Mouse (Mus musculus): ENCODE results near the gene Ffar1. TPM values are rescaled to one million over a fixed set of nuclear protein-coding genes. Genes with fewer than 3 reads are reported as not detected.
"Not testable (repeated sequence)": the region's sequence is repeated elsewhere in the genome, so short reads cannot be mapped to it uniquely, and the experiment has no call there.

Gene Ffar1
- total RNA-seq, 2 experiments from 2014 or later: not detected

- ATAC-seq (replicated peaks; ENCODE audit: poor library complexity): no peak
Observed at GRCm38 (mm10) chr7:30851421-30851820, 9.9 kb downstream of the Ffar1 start.

GRCm38 (mm10) chr7:30847934-30848333, 13.4 kb downstream of the Ffar1 start:
- ATAC-seq (replicated peaks; ENCODE audit: poor library complexity): no peak

DNA sequence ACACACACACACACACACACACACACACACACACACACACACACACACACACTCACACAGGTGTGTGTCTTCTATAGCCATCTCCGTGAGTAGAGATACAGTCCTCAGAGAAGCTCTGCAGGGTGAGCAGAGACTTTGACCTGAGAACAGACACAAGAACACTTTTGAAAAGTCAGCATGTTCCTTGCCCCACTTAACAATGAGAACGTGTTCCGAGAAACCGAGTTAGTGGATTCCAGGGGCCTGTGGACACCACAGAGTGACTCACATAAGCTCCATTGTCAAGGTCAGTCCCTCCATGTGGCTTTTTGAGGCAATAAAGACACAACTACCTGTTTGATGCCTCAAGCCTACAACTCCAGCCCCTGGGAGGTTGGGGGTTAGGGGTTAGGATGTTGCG, 14.0 kb downstream of the Ffar1 start:
- ATAC-seq (replicated peaks; ENCODE audit: poor library complexity): no peak

- peak; percentile 52; the same call in 1 of the 2 replicates for ATAC-seq (replicated peaks; ENCODE audit: poor library complexity)
Observed at GRCm38 (mm10) chr7:30846505-30847053, 14.8 kb downstream of the Ffar1 start.

DNA sequence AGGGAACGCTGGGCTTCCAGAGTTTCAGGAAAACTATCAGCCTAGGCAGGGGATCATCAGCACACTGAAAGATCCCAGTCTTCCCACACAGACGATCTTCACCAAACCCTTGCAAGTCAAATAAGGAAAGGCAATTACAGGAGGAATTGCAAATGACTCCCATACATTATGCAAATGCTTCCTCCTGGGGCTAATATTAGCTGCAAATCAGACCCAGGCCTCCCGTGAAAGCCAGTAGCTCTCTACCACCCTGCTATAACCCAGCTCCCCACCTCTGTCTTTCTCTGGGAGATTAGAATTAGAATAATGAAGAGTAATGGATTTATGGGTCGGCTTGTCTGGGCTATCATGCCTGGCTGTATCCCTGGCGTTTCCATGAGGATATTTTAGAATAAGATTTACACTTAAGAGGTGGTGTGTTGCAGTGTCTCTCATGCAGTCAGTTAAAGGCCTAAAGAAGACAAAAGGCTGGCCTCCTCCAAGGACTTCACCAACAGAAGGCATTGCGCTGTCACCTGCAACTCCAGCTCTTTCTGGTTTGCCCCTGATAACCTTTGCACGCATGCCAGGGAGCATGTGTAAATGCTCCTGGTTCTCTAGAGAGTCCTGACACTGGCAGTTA, 16.6 kb downstream of the Ffar1 start:
- ATAC-seq (replicated peaks; ENCODE audit: poor library complexity): no peak

- ATAC-seq (replicated peaks; ENCODE audit: poor library complexity): peak; percentile 87
Observed at GRCm38 (mm10) chr7:30842092-30842491, 19.3 kb downstream of the Ffar1 start.

GRCm38 (mm10) chr7:30841379-30841778, 20.0 kb downstream of the Ffar1 start:
- ATAC-seq (replicated peaks; ENCODE audit: poor library complexity): no peak

GRCm38 (mm10) chr7:30840306-30840705, 21.1 kb downstream of the Ffar1 start:
- no peak for ATAC-seq (replicated peaks; ENCODE audit: poor library complexity)

DNA sequence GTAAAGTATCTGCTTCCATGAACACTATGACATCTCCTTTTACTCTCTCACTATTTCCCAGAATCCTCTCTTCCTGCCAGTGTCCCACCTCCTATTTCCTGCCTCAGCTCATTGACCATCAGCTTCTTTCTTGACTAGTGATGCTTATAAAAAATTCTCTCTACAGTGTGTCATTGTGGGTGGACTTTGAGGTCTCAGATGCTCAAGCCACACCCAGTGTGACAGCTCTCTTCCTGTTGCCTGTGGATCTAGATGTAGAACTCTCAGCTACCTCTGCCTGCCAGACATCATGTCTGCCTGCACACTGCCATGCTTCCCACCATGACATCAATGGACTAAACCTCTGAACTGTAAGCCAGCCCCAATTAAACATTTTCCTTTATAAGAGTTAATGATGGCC, 24.1 kb downstream of the Ffar1 start:
- no peak for ATAC-seq (replicated peaks; ENCODE audit: poor library complexity)

DNA sequence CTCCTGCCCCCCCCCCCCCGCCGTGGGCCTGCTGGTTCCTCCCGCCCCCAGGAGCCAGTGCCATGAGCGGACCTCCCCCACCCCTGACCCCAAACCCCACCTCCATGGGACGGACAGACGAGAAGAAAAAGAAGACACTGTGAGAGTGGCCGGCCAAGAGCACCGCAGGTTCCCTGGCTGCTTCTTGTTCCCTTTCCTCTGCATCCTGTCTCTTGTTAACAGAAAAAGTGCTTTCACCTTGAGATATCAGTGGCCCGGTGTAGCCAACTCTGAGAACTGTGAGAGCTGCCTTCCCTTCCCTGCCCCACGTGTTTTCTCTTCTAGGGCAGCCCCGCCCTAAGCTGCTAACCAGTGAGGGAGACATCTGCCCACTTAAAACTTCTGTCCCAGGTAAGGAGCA, 28.7 kb downstream of the Ffar1 start:
- ATAC-seq (replicated peaks; ENCODE audit: poor library complexity): not testable (repeated sequence)

GRCm38 (mm10) chr7:30832261-30832660, 29.1 kb downstream of the Ffar1 start:
- peak; percentile 74 for ATAC-seq (replicated peaks; ENCODE audit: poor library complexity)

GRCm38 (mm10) chr7:30829428-30829827, 31.9 kb downstream of the Ffar1 start:
- no peak for ATAC-seq (replicated peaks; ENCODE audit: poor library complexity)

GRCm38 (mm10) chr7:30828871-30829270, 32.5 kb downstream of the Ffar1 start:
- not testable (repeated sequence) for ATAC-seq (replicated peaks; ENCODE audit: poor library complexity)

GRCm38 (mm10) chr7:30826660-30827059, 34.7 kb downstream of the Ffar1 start:
- no peak for ATAC-seq (replicated peaks; ENCODE audit: poor library complexity)

DNA sequence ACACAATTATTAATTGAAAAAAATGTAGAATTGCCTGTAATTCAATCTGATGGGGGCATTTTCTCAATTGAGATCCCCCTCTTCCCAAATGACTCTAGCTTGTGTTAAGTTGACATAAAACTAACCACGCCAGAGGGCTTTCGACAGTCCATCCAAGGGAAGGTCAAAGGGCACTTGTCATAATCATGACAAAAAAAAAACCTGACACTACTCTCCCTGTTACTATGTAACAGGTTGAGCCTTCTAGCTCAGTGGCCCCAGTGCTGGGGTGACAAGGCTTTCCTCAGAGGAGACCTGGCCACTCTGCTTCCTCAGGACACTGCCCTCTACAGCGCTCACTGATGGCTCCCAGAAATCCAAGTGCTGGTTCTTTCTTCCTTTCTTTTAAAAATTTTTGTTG, 37.1 kb downstream of the Ffar1 start:
- no peak for ATAC-seq (replicated peaks; ENCODE audit: poor library complexity)

DNA sequence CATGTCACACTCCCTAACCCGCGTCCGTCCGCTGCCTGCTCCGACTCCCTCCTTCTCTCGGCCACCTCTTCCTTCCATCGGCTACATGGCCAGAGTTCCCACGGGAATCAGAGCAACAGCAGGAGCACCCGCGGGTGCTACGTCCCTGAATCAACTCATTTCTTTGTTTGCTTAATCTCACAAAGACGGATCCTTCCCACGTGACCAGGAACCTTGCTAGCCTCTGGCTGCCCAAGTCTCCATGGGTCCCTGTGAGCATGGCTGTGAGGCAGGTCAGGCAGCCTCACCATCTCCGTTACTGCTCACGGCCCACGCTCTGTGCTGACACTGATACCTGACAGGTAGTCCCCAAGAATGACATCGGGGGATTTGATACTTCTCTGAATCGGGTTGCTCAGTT, 37.7 kb downstream of the Ffar1 start, which contains the start of gene Ffar2:
TSS of gene Ffar2 (minus strand) at position 101 of the 400 bp plus-strand sequence.
- no peak for ATAC-seq (replicated peaks; ENCODE audit: poor library complexity)

- ATAC-seq (replicated peaks; ENCODE audit: poor library complexity): no peak; the same call in 1 of the 2 replicates
Observed at GRCm38 (mm10) chr7:30821532-30821931, 39.8 kb downstream of the Ffar1 start.

DNA sequence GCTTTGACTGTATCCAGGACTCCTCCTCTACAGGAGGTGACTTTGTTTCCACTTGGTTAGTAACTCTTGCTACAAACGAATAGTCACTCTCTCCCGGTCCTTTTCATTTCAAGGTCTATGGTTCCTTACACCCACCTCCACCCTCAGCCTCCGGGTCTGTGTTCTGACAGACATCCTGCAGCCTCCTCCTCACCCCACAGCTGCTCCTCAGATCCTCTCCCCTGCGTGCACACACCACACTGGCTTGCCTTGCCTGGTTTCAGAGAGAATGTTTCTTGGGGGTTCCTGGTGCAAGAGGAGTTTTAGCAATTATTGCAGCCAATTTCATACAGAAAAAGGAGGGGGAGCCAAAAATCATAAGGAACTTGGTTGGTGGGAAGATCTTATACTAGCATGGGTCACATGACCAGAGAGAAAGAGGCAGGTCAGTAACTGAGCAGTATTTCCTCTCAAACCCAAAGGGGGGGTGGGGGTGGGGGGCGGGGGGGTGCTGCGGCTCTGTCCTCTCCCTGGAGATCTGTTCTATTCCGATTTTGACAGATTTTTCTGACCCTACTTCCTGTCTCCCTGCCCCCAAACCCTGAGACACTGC, 40.4 kb downstream of the Ffar1 start:
- peak; percentile 51 for ATAC-seq (replicated peaks; ENCODE audit: poor library complexity)

DNA sequence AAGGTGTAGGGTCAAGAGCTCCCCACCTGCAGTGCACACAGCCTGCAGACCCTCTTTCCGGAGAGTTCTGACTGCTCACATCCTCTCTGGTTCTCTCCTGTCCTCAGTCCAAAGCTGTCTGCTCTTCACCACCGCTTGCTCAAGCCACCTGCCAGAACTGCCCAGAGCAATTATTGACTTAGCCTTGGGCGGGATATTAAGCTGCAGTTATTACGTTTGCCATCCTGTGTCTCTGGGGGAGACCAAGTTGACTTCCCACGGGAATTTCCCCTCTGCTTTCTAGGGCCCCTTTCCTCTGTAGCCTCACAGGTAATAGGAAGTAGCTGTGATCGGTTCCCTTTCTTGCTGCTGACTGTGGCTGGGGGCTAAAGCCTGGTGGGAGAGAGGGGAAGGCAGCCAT, 41.2 kb downstream of the Ffar1 start:
- peak; percentile 9; the same call in 1 of the 2 replicates for ATAC-seq (replicated peaks; ENCODE audit: poor library complexity)

DNA sequence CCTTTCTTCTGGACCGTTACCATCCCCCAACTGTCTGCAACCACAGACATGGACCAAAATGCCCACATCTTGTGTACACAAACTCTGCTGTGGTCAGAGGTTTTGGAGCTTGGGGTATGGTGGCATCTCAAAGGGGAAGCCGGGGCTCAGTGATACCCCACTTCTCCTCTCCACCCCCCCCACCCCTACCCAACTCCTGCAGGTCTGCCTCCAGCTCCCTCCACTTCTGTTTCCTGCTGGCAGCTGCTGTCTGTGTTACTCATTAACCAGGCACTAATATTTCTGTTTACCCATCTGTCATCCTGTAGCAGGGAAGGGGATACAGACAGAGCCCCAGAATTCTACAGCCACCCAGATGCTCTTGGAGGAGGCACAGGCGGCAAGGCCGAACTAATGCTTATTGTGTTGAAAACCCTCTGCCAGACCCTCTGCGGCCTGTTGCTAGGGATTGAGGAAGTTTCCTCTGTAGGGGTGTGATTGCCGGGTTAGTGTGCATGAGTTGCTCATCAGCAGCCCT, 49.0 kb downstream of the Ffar1 start:
- ATAC-seq (replicated peaks; ENCODE audit: poor library complexity): peak; percentile 75

- peak; percentile 74 for ATAC-seq (replicated peaks; ENCODE audit: poor library complexity)
Observed at GRCm38 (mm10) chr7:30811757-30812290, 49.5 kb downstream of the Ffar1 start.

DNA sequence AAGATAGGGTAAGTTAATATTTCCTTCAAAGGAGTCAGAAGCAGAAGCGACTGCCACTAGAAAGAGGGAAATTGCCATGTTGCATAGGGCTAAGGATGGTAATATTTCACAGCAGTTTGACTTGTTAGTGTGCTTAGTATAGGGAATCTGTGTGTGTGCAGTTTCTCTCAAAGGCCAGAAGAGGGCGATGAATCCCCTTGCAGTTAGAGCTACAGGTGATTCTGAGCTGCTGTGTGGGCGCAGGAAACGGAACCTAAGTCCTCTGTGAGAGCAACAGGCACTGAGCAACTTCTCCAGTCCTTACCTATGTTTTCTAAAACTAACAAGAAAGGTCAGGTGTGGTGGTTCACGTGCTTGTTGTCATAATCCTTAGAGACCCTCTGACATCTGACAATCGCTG, 51.0 kb downstream of the Ffar1 start:
- 0 out of 2 replicates have a peak, but pooled peaks have one; percentile 12 for ATAC-seq (replicated peaks; ENCODE audit: poor library complexity)

All from megakaryocyte progenitor cell, adult 5-6 weeks (primary cell).